Mouse (Mus musculus): ENCODE measurements around the gene Fam114a2.
A peak's percentile ranks its signal among the peaks of the same experiment; 100 is the strongest.

Fam114a2 gene

GRCm38 (mm10) chr11:57445237-57445962, 73.0 kb downstream of the Fam114a2 start:
- DNase-seq (ENCODE audit: extremely low read depth, insufficient read length, low spot score): peak; percentile 26

DNA sequence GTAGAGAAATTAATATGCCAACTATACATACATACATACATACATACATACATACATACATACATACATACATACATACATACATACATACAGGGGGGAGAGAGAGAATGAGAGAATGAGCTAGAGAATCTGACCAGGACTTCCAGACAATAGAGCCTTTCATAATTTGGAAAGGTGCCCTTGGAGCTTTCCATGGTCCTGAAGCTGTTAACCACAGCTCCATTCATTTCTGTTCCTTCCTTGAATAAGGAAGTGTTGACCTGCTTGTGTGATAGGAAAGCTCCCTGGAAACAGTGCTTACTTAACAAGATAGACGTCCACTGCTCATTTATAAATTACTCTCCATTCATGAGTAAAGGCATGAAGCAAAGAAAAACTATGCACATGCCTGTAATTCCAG, 84.3 kb downstream of the Fam114a2 start:
- DNase-seq (ENCODE audit: extremely low read depth, insufficient read length, low spot score): peak; percentile 11
